Mouse (Mus musculus): ENCODE data around the gene Gm14781.
"Not testable (repeated sequence)": the region's sequence is repeated elsewhere in the genome, so short reads cannot be mapped to it uniquely, and the experiment has no call there.

Gm14781 gene

DNA sequence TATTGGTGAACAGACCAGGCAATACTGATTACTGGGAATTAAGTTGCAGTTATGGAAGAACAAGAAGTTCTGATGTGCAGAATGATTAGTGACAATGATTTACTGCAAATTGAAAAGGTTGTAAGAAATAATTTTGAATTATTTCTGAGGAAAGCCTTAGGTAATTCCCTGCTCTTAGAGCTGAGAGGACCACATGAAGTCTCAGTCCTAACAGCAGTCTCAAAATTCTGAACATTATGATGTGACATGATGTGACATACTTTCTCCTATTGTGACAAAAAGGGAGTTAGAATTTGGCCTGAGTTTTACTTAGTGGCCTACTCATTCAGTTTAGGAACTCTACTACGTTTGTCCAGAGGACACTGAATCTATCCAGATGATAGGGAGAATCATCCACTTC, at the start of gene Gm14781:
Gene Gm14781, plus strand, starts transcription at position 301 of the 400 bp plus-strand sequence.
- not testable (repeated sequence) for DNase-seq (ENCODE audit: low spot score)

GRCm38 (mm10) chrX:91654964-91655575, 23.1 kb downstream of the Gm14781 start:
- DNase-seq (ENCODE audit: low spot score) = not testable (repeated sequence)

Measured in urinary bladder, postnatal 25 days (tissue).